Mouse (Mus musculus): ENCODE measurements around the gene Tbl1x. TPM values are rescaled to one million over a fixed set of nuclear protein-coding genes. Genes with fewer than 3 reads are reported as not detected.

The Tbl1x gene
- polyA plus RNA-seq, 1 experiment from 2014 or later = 15.3 TPM

GRCm38 (mm10) chrX:77646164-77646563 is 135.4 kb downstream of the Tbl1x start:
- H3K9ac ChIP-seq (ENCODE audit: low read depth, low read length) = no peak overlapping the region
- H3K4me3 ChIP-seq (ENCODE audit: low read depth, low read length) = no peak overlapping the region
- no peaks in the 10 kb centered on the region for H3K9me3 ChIP-seq (replicated peaks; ENCODE audit: control insufficient read depth, low read length)
- H3K4me1 ChIP-seq (ENCODE audit: control insufficient read depth, low read depth, low read length) = no peaks in the 10 kb centered on the region
- no peak overlapping the region for H3K27ac ChIP-seq (ENCODE audit: low read length)
- H3K36me3 ChIP-seq (ENCODE audit: control insufficient read depth, insufficient read depth) = no peaks in the 10 kb centered on the region; the same call in 1 of the 2 replicates
- WGBS (ENCODE audit: insufficient replicate concordance) = 65% methylated on average over 7 of the region's 7 CpGs
- no peaks in the 10 kb centered on the region for H3K27me3 ChIP-seq (ENCODE audit: control insufficient read depth, insufficient read depth, low read depth, low read length)
- ATAC-seq (ENCODE audit: low read depth) = no peak
- H3K4me2 ChIP-seq (ENCODE audit: low read depth, low read length) = no peak overlapping the region

- no peak overlapping the region for H3K4me3 ChIP-seq (ENCODE audit: low read depth, low read length)
- H3K27ac ChIP-seq (ENCODE audit: low read length) = no peak overlapping the region
- no peak overlapping the region for H3K4me2 ChIP-seq (ENCODE audit: low read depth, low read length)
- ATAC-seq (ENCODE audit: low read depth) = no peak
- no peaks in the 10 kb centered on the region for H3K9me3 ChIP-seq (replicated peaks; ENCODE audit: control insufficient read depth, low read length)
- no peaks in the 10 kb centered on the region for H3K27me3 ChIP-seq (ENCODE audit: control insufficient read depth, insufficient read depth, low read depth, low read length)
- no peaks in the 10 kb centered on the region; the same call in 1 of the 2 replicates for H3K36me3 ChIP-seq (ENCODE audit: control insufficient read depth, insufficient read depth)
- WGBS (ENCODE audit: insufficient replicate concordance) = 86% methylated on average over 2 of the region's 2 CpGs
- H3K9ac ChIP-seq (ENCODE audit: low read depth, low read length) = no peak overlapping the region
- no peaks in the 10 kb centered on the region for H3K4me1 ChIP-seq (ENCODE audit: control insufficient read depth, low read depth, low read length)
Observed at GRCm38 (mm10) chrX:77650246-77650645, 139.4 kb downstream of the Tbl1x start.

DNA sequence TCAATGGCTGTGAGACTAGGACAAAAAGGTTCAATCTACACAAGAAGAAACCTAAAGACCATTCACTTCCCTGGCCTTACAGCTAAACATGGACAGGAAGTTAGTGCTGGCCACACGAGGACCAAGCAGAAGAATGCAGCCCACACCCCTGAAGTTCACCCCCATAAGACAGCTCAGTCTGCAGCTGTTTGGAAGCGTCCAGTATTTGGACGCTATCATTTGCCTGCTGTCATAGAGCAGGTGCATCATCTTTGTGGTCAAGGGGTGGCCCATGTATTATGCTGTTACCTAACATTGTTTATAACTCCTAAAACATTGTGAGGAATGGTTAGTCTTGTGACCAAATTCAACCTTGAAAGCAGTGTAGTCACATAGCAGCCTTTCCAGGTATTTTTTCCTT is 151.2 kb downstream of the Tbl1x start:
- Histone ChIP-seq H3K9ac (ENCODE audit: low read depth, low read length) (no peak overlapping the region), H3K27me3 (ENCODE audit: control insufficient read depth, insufficient read depth, low read depth, low read length) (no peaks in the 10 kb centered on the region), H3K4me2 (ENCODE audit: low read depth, low read length) (no peak overlapping the region), H3K27ac (ENCODE audit: low read length) (no peak overlapping the region), H3K4me3 (ENCODE audit: low read depth, low read length) (no peak overlapping the region), H3K4me1 (ENCODE audit: control insufficient read depth, low read depth, low read length) (no peaks in the 10 kb centered on the region), H3K36me3 (ENCODE audit: control insufficient read depth, insufficient read depth) (no peaks in the 10 kb centered on the region), H3K9me3 (replicated peaks; ENCODE audit: control insufficient read depth, low read length) (no peaks in the 10 kb centered on the region)
- no peak for ATAC-seq (ENCODE audit: low read depth)
- 54% methylated on average over 3 of the region's 3 CpGs for WGBS (ENCODE audit: insufficient replicate concordance)

DNA sequence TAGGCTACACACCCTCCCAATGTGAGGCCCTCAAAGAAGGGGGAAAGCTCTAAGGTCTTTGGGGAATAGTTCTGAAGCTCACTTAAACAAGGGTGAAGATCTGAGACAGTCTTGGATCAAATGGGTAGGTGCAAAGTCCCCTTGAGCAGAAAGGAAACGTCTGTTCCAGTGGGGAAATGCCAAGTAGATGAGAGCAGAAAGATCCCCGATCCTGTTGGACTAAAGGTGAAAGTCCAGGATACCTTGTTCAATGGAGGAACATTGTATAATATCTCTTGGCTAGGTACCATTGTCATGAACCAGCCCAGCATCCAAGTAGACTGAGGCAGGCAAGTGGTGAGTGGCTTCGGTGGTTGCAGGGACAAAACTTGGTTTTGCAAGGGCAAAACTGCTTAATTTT is 152.5 kb downstream of the Tbl1x start:
- H3K4me2 ChIP-seq (ENCODE audit: low read depth, low read length) = no peak overlapping the region
- H3K4me1 ChIP-seq (ENCODE audit: control insufficient read depth, low read depth, low read length) = no peaks in the 10 kb centered on the region
- ATAC-seq (ENCODE audit: low read depth) = no peak
- WGBS (ENCODE audit: insufficient replicate concordance) = 63% methylated on average over 3 of the region's 3 CpGs
- H3K9me3 ChIP-seq (replicated peaks; ENCODE audit: control insufficient read depth, low read length) = no peaks in the 10 kb centered on the region
- no peaks in the 10 kb centered on the region for H3K36me3 ChIP-seq (ENCODE audit: control insufficient read depth, insufficient read depth)
- no peak overlapping the region for H3K4me3 ChIP-seq (ENCODE audit: low read depth, low read length)
- no peak overlapping the region for H3K27ac ChIP-seq (ENCODE audit: low read length)
- no peak overlapping the region for H3K9ac ChIP-seq (ENCODE audit: low read depth, low read length)
- H3K27me3 ChIP-seq (ENCODE audit: control insufficient read depth, insufficient read depth, low read depth, low read length) = no peaks in the 10 kb centered on the region

DNA sequence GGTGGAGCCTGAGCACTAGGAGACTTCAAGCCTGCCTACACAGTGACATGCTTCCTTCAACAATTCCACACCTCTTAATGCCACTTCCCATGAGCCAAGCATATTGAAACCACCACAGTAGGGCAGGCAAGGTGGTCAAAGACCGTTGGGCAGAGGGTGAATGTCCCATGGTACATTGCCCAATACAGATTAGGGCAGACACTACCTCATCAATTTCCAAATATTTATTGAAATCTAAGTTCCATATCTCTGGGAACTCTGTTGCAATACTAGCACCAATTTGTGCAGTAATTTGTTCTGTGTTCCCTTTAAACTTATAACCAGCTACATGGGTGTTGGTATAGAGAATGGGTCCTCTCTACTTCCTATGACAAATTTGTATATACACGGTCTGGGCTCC is 154.2 kb downstream of the Tbl1x start:
- Histone ChIP-seq H3K36me3 (ENCODE audit: control insufficient read depth, insufficient read depth) (no peaks in the 10 kb centered on the region), H3K4me1 (ENCODE audit: control insufficient read depth, low read depth, low read length) (no peaks in the 10 kb centered on the region), H3K4me2 (ENCODE audit: low read depth, low read length) (no peak overlapping the region), H3K27ac (ENCODE audit: low read length) (no peak overlapping the region), H3K4me3 (ENCODE audit: low read depth, low read length) (no peak overlapping the region), H3K27me3 (ENCODE audit: control insufficient read depth, insufficient read depth, low read depth, low read length) (no peaks in the 10 kb centered on the region), H3K9me3 (replicated peaks; ENCODE audit: control insufficient read depth, low read length) (no peaks in the 10 kb centered on the region), H3K9ac (ENCODE audit: low read depth, low read length) (no peak overlapping the region)
- ATAC-seq (ENCODE audit: low read depth) = no peak
- WGBS (ENCODE audit: insufficient replicate concordance) = 57% methylated on average over 2 of the region's 2 CpGs

DNA sequence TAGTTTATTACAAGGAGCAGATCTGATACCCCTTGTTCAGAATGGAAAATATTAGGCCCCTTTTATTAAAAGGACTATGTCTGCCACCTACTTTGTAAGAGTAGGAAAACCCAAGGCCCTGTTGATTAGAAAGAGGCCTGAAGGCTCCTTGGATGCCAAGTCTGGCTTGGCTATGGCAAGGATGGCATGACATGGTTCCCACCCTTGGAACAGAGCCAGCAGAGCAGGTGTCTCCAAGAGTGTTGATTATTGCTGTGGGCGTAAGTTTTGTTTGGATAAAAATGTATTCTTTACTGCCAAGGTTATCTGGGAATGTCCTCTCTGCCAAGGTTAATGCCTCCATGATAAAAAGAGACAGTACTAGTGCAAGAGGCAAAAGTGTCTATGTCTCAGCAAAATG is 156.1 kb downstream of the Tbl1x start:
- 41% methylated on average over 1 of the region's 1 CpGs for WGBS (ENCODE audit: insufficient replicate concordance)
- Histone ChIP-seq H3K9ac (ENCODE audit: low read depth, low read length) (no peak overlapping the region), H3K4me3 (ENCODE audit: low read depth, low read length) (no peak overlapping the region), H3K27ac (ENCODE audit: low read length) (no peak overlapping the region), H3K4me1 (ENCODE audit: control insufficient read depth, low read depth, low read length) (no peaks in the 10 kb centered on the region), H3K9me3 (replicated peaks; ENCODE audit: control insufficient read depth, low read length) (no peaks in the 10 kb centered on the region), H3K36me3 (ENCODE audit: control insufficient read depth, insufficient read depth) (no peaks in the 10 kb centered on the region), H3K4me2 (ENCODE audit: low read depth, low read length) (no peak overlapping the region), H3K27me3 (ENCODE audit: control insufficient read depth, insufficient read depth, low read depth, low read length) (no peaks in the 10 kb centered on the region)
- ATAC-seq (ENCODE audit: low read depth) = no peak

DNA sequence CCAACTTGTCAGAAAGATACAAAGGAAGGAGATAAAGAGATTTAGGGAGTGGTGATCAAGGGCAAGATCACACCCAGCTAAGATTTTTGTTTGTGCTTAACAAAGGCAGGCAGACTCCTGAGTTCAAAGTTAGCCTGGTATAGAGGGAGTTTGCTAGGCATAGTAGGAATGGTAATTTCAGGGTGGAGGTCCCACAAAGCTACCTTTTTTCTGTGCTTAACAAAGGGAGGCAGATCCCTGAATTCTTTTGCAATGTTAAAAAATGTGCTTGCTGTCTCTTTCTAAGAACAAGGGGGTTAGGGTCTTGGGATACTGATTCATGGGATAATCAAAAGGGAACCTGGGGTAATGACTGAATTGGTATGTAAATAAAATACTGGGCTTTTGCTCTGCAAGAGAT is 156.6 kb downstream of the Tbl1x start:
- Histone ChIP-seq H3K4me1 (ENCODE audit: control insufficient read depth, low read depth, low read length) (no peaks in the 10 kb centered on the region), H3K9me3 (replicated peaks; ENCODE audit: control insufficient read depth, low read length) (no peaks in the 10 kb centered on the region), H3K27ac (ENCODE audit: low read length) (no peak overlapping the region), H3K4me2 (ENCODE audit: low read depth, low read length) (no peak overlapping the region), H3K9ac (ENCODE audit: low read depth, low read length) (no peak overlapping the region), H3K4me3 (ENCODE audit: low read depth, low read length) (no peak overlapping the region), H3K36me3 (ENCODE audit: control insufficient read depth, insufficient read depth) (no peaks in the 10 kb centered on the region), H3K27me3 (ENCODE audit: control insufficient read depth, insufficient read depth, low read depth, low read length) (no peaks in the 10 kb centered on the region)
- ATAC-seq (ENCODE audit: low read depth) = no peak

DNA sequence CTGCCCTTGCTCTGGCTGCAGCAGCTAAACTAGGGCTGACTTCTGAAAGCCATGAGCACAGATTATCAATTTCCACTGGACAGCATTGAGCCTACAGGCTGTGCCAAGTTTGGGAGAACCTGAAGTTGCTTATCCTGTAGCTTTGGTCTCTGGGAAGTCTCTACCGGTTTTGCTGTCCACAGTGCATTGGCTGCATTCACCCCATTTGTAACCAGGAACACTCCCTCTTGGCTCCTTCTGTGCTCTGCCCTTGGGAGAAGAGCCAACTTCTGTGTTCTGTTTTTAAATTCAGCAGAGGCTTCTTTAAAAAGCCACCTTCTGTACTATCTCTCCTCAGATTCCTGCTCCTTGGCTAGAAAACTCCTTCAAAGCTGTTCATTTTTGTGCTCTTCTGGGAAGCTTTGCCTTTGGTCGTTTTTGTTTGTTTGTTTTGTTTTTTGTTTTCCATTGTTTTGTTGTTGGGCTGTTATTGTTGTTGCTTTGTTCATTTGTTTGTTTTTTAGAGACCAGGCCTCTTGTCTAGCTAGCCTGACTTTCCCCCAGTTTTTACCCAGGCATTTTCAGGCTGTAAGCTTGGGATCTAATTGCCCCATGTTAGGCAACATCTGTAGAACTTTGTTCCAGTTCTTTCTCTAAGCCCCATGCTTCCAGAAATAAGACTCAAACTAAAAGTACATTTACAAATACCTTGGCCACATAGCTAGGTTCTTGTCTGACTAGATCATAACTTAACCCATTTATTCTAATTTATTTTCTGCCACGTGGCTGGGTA is 159.2 kb downstream of the Tbl1x start:
- 43% methylated on average over 3 of the region's 3 CpGs for WGBS (ENCODE audit: insufficient replicate concordance)
- ATAC-seq (ENCODE audit: low read depth) = no peak
- H3K4me3 ChIP-seq (ENCODE audit: low read depth, low read length) = no peak overlapping the region

More for the DNA sequence above, 159.2 kb downstream of the Tbl1x start:
- no peak overlapping the region for H3K4me2 ChIP-seq (ENCODE audit: low read depth, low read length)
- H3K27me3 ChIP-seq (ENCODE audit: control insufficient read depth, insufficient read depth, low read depth, low read length) = no peaks in the 10 kb centered on the region
- no peaks in the 10 kb centered on the region for H3K9me3 ChIP-seq (replicated peaks; ENCODE audit: control insufficient read depth, low read length)
- H3K4me1 ChIP-seq (ENCODE audit: control insufficient read depth, low read depth, low read length) = no peaks in the 10 kb centered on the region
- no peak overlapping the region for H3K27ac ChIP-seq (ENCODE audit: low read length)
- H3K9ac ChIP-seq (ENCODE audit: low read depth, low read length) = no peak overlapping the region
- H3K36me3 ChIP-seq (ENCODE audit: control insufficient read depth, insufficient read depth) = no peaks in the 10 kb centered on the region
